Mouse (Mus musculus): Measurements from ENCODE around the gene Abcg5.
A peak's percentile ranks its signal among the peaks of the same experiment; 100 is the strongest.

The Abcg5 gene

GRCm38 (mm10) chr17:84682734-84683717, at the start of gene Abcg5:
TSS of gene Abcg5 (minus strand) at chr17:84683011.
- DNase-seq: no peak

- no peak for DNase-seq
These were observed 49.8 kb upstream of the Abcg5 start for GRCm38 (mm10) chr17:84732612-84733011.

- no peak for DNase-seq
These were observed 48.5 kb upstream of the Abcg5 start for GRCm38 (mm10) chr17:84731361-84731760.

- DNase-seq: no peak
These were observed 46.3 kb upstream of the Abcg5 start for GRCm38 (mm10) chr17:84729140-84729539.

- no peak for DNase-seq
These were observed 45.5 kb upstream of the Abcg5 start for GRCm38 (mm10) chr17:84728201-84728911.

- no peak for DNase-seq
These were observed 42.4 kb upstream of the Abcg5 start for GRCm38 (mm10) chr17:84725163-84725562.

- DNase-seq: no peak
These were observed 41.2 kb upstream of the Abcg5 start for GRCm38 (mm10) chr17:84724028-84724427.

- no peak for DNase-seq
These were observed 36.3 kb upstream of the Abcg5 start for GRCm38 (mm10) chr17:84719105-84719504.

- DNase-seq: no peak
These were observed 34.6 kb upstream of the Abcg5 start for GRCm38 (mm10) chr17:84717416-84717815.

- no peak for DNase-seq
These were observed 33.6 kb upstream of the Abcg5 start for GRCm38 (mm10) chr17:84716252-84716872.

GRCm38 (mm10) chr17:84714930-84715329, 32.1 kb upstream of the Abcg5 start:
- no peak for DNase-seq

GRCm38 (mm10) chr17:84713563-84714164, 30.9 kb upstream of the Abcg5 start:
- DNase-seq: no peak

- no peak for DNase-seq
These were observed 26.6 kb upstream of the Abcg5 start for GRCm38 (mm10) chr17:84709403-84709851.

- no peak for DNase-seq
These were observed 26.0 kb upstream of the Abcg5 start for GRCm38 (mm10) chr17:84708818-84709217.

GRCm38 (mm10) chr17:84707407-84707806, 24.6 kb upstream of the Abcg5 start:
- DNase-seq: no peak

GRCm38 (mm10) chr17:84698727-84699126, 15.9 kb upstream of the Abcg5 start:
- peak; percentile 66 for DNase-seq

GRCm38 (mm10) chr17:84696537-84696936, 13.7 kb upstream of the Abcg5 start:
- DNase-seq: peak; percentile 49

GRCm38 (mm10) chr17:84693741-84694140, 10.9 kb upstream of the Abcg5 start:
- DNase-seq: no peak

- DNase-seq: no peak
These were observed 7.3 kb upstream of the Abcg5 start for GRCm38 (mm10) chr17:84690111-84690510.

GRCm38 (mm10) chr17:84689316-84689715, 6.5 kb upstream of the Abcg5 start:
- DNase-seq: peak; percentile 76

- DNase-seq: peak; percentile 30
These were observed 6.0 kb upstream of the Abcg5 start for GRCm38 (mm10) chr17:84688834-84689233.

- no peak for DNase-seq
These were observed 5.2 kb upstream of the Abcg5 start for GRCm38 (mm10) chr17:84687994-84688393.

GRCm38 (mm10) chr17:84685286-84685685, 2.5 kb upstream of the Abcg5 start:
- no peak for DNase-seq

Data from kidney, adult 9 months (tissue).